Mouse (Mus musculus) heart, embryonic 15.5 days (tissue): ENCODE measurements around the gene Rbp7. TPM values are rescaled to one million over a fixed set of nuclear protein-coding genes. Genes with fewer than 3 reads are reported as not detected.
"Not testable (repeated sequence)": the region's sequence is repeated elsewhere in the genome, so short reads cannot be mapped to it uniquely, and the experiment has no call there.

ENCODE experiments used
- ATAC-seq: fragments of 200-750 bp; cut with Nextera tagmentation; replicated peaks from 2 replicates; pipeline ENCODE4 v1.8.0; 2017; ENCODE audit warnings: low read depth, moderate TSS enrichment; ENCODE audit not compliant: insufficient number of reproducible peaks, insufficient read depth, low FRiP score
- H3K27ac ChIP-seq: fragments of 300-500 bp; sonication (generic); 2 replicates; pipeline ENCODE4 v1.5.1; 2015; ENCODE audit warnings: mild to moderate bottlenecking, inconsistent platforms
- H3K27me3 ChIP-seq: fragments of 300-500 bp; sonication (generic); 2 replicates; pipeline ENCODE4 v1.6.1; 2015; ENCODE audit warnings: inconsistent platforms
- H3K36me3 ChIP-seq: fragments of 300-500 bp; sonication (generic); 2 replicates; pipeline ENCODE4 v1.6.1; 2015; ENCODE audit warnings: mild to moderate bottlenecking, inconsistent platforms
- H3K4me1 ChIP-seq: fragments of 300-500 bp; sonication (generic); replicated peaks from 2 replicates; pipeline ENCODE4 v1.6.1; 2015; ENCODE audit warnings: inconsistent platforms
- H3K4me2 ChIP-seq: fragments of 300-500 bp; sonication (generic); 2 replicates; pipeline ENCODE4 v1.6.1; 2015; ENCODE audit warnings: inconsistent platforms, mild to moderate bottlenecking, moderate library complexity
- H3K4me3 ChIP-seq: fragments of 300-500 bp; sonication (generic); 2 replicates; pipeline ENCODE4 v1.5.1; 2015; ENCODE audit warnings: mild to moderate bottlenecking, inconsistent platforms
- H3K9ac ChIP-seq: fragments of 300-500 bp; sonication (generic); 2 replicates; pipeline ENCODE4 v1.6.1; 2015; ENCODE audit warnings: mild to moderate bottlenecking, inconsistent platforms
- H3K9me3 ChIP-seq: fragments of 300-500 bp; sonication (generic); replicated peaks from 2 replicates; pipeline ENCODE4 v1.6.1; 2016; ENCODE audit warnings: inconsistent platforms
- WGBS: fragments of 180-500 bp; shearing (Covaris S2); methylation state at CpG from one replicate; pipeline ENCODE4 v1.1.7; 2015; ENCODE audit warnings: mixed read lengths; 5-methylcytosine and 5-hydroxymethylcytosine counted together
- polyA plus RNA-seq: library from polyadenylated mRNA; unstranded; fragments of >200 nt; fragmentation: Nextera tagmentation; extraction: Ambion mirVana; gene quantifications from 2 replicates; pipeline ENCODE4 v1.2.1, GENCODE M21; 2015

Rbp7 gene
- polyA plus RNA-seq, 1 experiment from 2014 or later = 13.6 TPM

- no peaks in the 10 kb centered on the region for H3K9me3 ChIP-seq
- 75% methylated on average over 17 of the region's 17 CpGs for WGBS
- H3K9ac ChIP-seq = no peak overlapping the region
- no peaks in the 10 kb centered on the region for H3K27me3 ChIP-seq
- no peak overlapping the region for H3K27ac ChIP-seq
- no peak overlapping the region for H3K4me3 ChIP-seq
- H3K4me1 ChIP-seq = no peaks in the 10 kb centered on the region
- no peak for ATAC-seq
- H3K4me2 ChIP-seq = no peak overlapping the region
- no peaks in the 10 kb centered on the region for H3K36me3 ChIP-seq
Measured at GRCm38 (mm10) chr4:149454263-149454662, 515 bp downstream of the Rbp7 start.

- no peaks in the 10 kb centered on the region for H3K27me3 ChIP-seq
- H3K9ac ChIP-seq = no peak overlapping the region
- no peaks in the 10 kb centered on the region for H3K36me3 ChIP-seq
- no peaks in the 10 kb centered on the region for H3K9me3 ChIP-seq
- no peak overlapping the region for H3K4me2 ChIP-seq
- H3K4me1 ChIP-seq = no peaks in the 10 kb centered on the region
- no peak overlapping the region for H3K27ac ChIP-seq
- WGBS = 81% methylated on average over 4 of the region's 4 CpGs
- no peak overlapping the region for H3K4me3 ChIP-seq
- no peak for ATAC-seq
Measured at GRCm38 (mm10) chr4:149453656-149454055, 1.1 kb downstream of the Rbp7 start.

DNA sequence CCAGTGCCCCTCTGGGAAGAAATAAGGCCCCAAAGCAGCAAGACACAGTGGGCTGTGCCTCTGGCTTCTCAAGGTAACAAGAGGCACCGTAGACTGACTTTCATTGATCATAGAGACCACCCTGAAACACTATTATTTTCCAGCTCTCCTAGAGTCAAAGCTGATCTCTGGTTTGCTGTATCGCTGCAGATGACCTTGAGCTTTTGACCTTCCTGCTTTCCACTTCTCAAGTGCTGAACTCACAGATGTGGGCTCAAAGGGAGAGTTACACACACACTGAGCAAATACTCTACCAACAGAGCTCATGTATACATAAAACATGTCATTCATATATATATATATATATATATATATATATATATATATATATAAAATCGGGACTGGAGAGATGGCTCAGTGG, 4.1 kb downstream of the Rbp7 start:
- H3K4me2 ChIP-seq = no peak overlapping the region
- 73% methylated on average over 3 of the region's 3 CpGs for WGBS
- no peaks in the 10 kb centered on the region for H3K36me3 ChIP-seq
- H3K4me1 ChIP-seq = peaks cover 8% of the 10 kb centered on the region
- no peaks in the 10 kb centered on the region for H3K27me3 ChIP-seq
- no peak overlapping the region for H3K9ac ChIP-seq
- no peak for ATAC-seq
- no peaks in the 10 kb centered on the region for H3K9me3 ChIP-seq
- H3K27ac ChIP-seq = no peak overlapping the region
- no peak overlapping the region for H3K4me3 ChIP-seq

DNA sequence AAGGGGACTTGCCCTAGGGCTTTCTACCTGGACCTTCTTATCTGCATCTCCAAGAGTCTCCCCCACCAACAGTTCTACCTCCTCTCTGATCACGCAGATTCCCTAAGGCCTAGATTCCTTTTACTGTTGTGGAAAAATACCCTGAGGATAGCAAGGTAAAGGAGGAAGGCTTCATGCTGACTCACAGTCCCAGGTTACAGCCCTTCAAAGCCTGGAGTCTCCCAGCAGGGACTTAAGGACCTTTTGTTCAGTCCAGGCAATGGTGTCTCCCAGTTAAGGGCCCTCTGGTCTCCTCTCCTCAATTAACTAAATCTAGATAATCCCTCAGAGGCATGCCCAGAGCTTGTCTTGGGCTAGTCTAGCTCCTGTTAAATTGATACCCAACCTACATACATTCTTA, 8.5 kb downstream of the Rbp7 start:
- Histone ChIP-seq H3K9me3 (no peaks in the 10 kb centered on the region), H3K4me2 (peak overlapping the region; percentile 64), H3K4me3 (peak overlapping the region; percentile 40; the same call in 1 of the 2 replicates), H3K4me1 (peaks cover 24% of the 10 kb centered on the region), H3K27me3 (no peaks in the 10 kb centered on the region), H3K9ac (no peak overlapping the region), H3K27ac (peak overlapping the region; percentile 84), H3K36me3 (no peaks in the 10 kb centered on the region)
- ATAC-seq = no peak
- WGBS = 50% methylated on average over 1 of the region's 1 CpGs

- ATAC-seq = peak; percentile 60
- H3K27me3 ChIP-seq = no peaks in the 10 kb centered on the region
- WGBS = 3% methylated on average over 11 of the region's 11 CpGs
- H3K36me3 ChIP-seq = no peaks in the 10 kb centered on the region
- H3K4me2 ChIP-seq = peak overlapping the region; percentile 64
- peaks cover 24% of the 10 kb centered on the region for H3K4me1 ChIP-seq
- no peaks in the 10 kb centered on the region for H3K9me3 ChIP-seq
- peak overlapping the region; percentile 40 for H3K4me3 ChIP-seq
- peak overlapping the region; percentile 84 for H3K27ac ChIP-seq
- no peak overlapping the region for H3K9ac ChIP-seq
Measured at GRCm38 (mm10) chr4:149445868-149446267, 8.9 kb downstream of the Rbp7 start.

DNA sequence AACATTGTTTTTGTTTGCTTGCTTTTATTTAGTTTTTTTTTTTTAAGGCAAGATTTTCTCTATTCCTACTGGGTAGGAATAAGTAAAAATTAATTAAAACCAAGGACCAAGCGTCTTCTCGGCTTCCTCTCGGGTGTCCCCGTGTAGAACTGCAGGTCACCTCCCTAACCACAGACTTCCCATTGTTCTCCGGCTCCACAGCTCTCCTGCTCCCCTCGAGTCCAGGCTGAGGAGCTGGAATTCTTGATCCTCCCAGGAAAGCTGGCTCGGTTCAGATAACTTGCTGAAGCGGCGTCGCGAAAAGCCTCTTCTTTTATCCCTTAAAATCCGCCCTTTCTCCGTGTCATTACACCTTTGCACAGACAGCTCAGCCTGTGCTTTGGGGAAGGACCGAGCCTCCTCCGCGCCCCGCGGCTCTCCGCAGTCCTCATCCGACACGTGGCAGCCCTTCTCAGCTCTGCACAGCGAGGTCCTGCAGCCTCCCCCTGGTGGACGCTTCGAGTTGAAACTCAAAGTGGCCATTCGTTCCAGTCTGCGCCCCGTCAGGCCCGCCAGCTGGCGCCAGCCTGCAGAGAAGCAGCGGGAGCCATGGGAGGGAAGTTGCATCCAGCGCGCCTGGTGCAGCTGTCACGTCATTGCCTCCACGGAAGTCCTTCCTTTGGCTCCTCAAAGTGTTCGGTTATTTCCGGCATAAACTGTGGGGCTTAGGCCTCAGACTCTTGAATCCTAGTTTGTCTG, 9.6 kb downstream of the Rbp7 start:
- ATAC-seq = peak; percentile 94
- Histone ChIP-seq H3K27me3 (no peaks in the 10 kb centered on the region), H3K4me1 (peaks cover 24% of the 10 kb centered on the region), H3K4me3 (peak overlapping the region; percentile 40), H3K4me2 (peak overlapping the region; percentile 64), H3K9ac (peak overlapping the region; percentile 51), H3K36me3 (no peaks in the 10 kb centered on the region), H3K27ac (peak overlapping the region; percentile 84), H3K9me3 (no peaks in the 10 kb centered on the region)
- WGBS = under 1% methylated on average over 36 of the region's 36 CpGs

DNA sequence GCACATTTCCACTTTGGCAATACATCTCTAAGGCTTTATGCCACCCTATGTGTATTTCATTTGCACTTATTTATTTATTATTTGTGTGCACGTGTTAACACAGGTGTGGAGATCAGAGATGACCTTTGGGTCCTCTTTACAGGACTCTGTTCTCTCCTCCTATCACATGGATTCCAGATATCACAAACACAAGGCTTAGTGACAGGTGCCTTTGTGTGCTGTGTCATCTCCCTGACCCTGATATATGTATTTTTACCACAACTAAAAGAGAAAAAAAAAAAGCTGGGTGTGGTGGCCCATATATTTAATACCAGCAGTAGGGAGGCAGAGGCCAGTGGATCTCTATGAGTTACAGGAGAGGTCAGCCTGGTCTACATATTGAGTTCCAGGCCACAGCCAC, 10.3 kb downstream of the Rbp7 start:
- Histone ChIP-seq H3K36me3 (no peaks in the 10 kb centered on the region), H3K4me1 (peaks cover 24% of the 10 kb centered on the region), H3K27me3 (no peaks in the 10 kb centered on the region), H3K9me3 (no peaks in the 10 kb centered on the region), H3K4me3 (no peak overlapping the region), H3K9ac (peak overlapping the region; percentile 51; the same call in 1 of the 2 replicates), H3K4me2 (0 out of 2 replicates have a peak overlapping the region, but pooled peaks have one; percentile 64), H3K27ac (peak overlapping the region; percentile 84)
- ATAC-seq = no peak
- 50% methylated on average over 1 of the region's 1 CpGs for WGBS

- Histone ChIP-seq H3K4me3 (no peak overlapping the region), H3K9ac (no peak overlapping the region), H3K27me3 (no peaks in the 10 kb centered on the region), H3K27ac (peak overlapping the region; percentile 54), H3K4me2 (no peak overlapping the region), H3K36me3 (no peaks in the 10 kb centered on the region), H3K4me1 (peaks cover 24% of the 10 kb centered on the region), H3K9me3 (no peaks in the 10 kb centered on the region)
- 26% methylated on average over 3 of the region's 3 CpGs for WGBS
- no peak for ATAC-seq
Measured at GRCm38 (mm10) chr4:149442436-149442835, 12.3 kb downstream of the Rbp7 start.

- no peak overlapping the region for H3K9ac ChIP-seq
- H3K4me3 ChIP-seq = no peak overlapping the region
- H3K9me3 ChIP-seq = no peaks in the 10 kb centered on the region
- H3K4me1 ChIP-seq = peaks cover 16% of the 10 kb centered on the region
- H3K4me2 ChIP-seq = no peak overlapping the region
- WGBS = 67% methylated on average over 8 of the region's 8 CpGs
- no peaks in the 10 kb centered on the region for H3K27me3 ChIP-seq
- ATAC-seq = no peak
- H3K27ac ChIP-seq = no peak overlapping the region
- H3K36me3 ChIP-seq = no peaks in the 10 kb centered on the region
Measured at GRCm38 (mm10) chr4:149440576-149440975, 14.2 kb downstream of the Rbp7 start.

DNA sequence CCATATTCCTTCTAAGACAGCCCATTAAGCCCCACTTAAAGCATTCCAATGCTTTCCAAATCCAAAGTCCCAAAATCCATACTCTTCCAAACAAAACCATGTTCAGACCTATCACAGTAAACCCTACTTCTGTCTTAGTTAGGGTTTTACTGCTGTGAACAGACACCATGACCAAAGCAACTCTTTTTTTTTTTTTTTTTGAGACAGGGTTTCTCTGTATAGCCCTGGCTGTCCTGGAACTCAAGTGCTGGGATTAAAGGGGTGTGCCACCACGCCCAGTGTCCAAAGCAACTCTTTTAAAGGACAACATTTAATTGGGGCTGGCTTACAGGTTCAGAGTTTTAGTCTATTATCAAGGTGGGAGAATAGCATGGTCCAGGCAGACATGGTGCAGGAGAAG, 22.9 kb downstream of the Rbp7 start:
- H3K27me3 ChIP-seq, H3K9ac ChIP-seq, H3K4me3 ChIP-seq, H3K4me1 ChIP-seq, H3K4me2 ChIP-seq, H3K36me3 ChIP-seq, ATAC-seq, H3K9me3 ChIP-seq, H3K27ac ChIP-seq: not testable (repeated sequence)
- WGBS = 54% methylated on average over 1 of the region's 1 CpGs

GRCm38 (mm10) chr4:149429592-149429991, 25.2 kb downstream of the Rbp7 start:
- no peaks in the 10 kb centered on the region for H3K27me3 ChIP-seq
- no peak for ATAC-seq
- H3K9me3 ChIP-seq = no peaks in the 10 kb centered on the region
- no peak overlapping the region for H3K4me3 ChIP-seq
- H3K9ac ChIP-seq = no peak overlapping the region
- no peak overlapping the region for H3K4me2 ChIP-seq
- 75% methylated on average over 5 of the region's 5 CpGs for WGBS
- no peaks in the 10 kb centered on the region for H3K36me3 ChIP-seq
- H3K27ac ChIP-seq = no peak overlapping the region
- peaks cover 11% of the 10 kb centered on the region for H3K4me1 ChIP-seq
